Mouse (Mus musculus) embryonic fibroblast, embryonic 13.5 days (primary cell): Measurements from ENCODE around the gene Rbbp8nl. TPM values are rescaled to one million over a fixed set of nuclear protein-coding genes. Genes with fewer than 3 reads are reported as not detected.
A peak's percentile ranks its signal among the peaks of the same experiment; 100 is the strongest.

Experiments used
- H3K27ac ChIP-seq: 2 replicates; pipeline ENCODE4 v1.5.1; 2012; ENCODE audit warnings: low read length, control low read depth, inconsistent platforms; ENCODE audit not compliant: insufficient read depth
- H3K4me1 ChIP-seq: 2 replicates; pipeline ENCODE4 v1.6.1; 2011; ENCODE audit warnings: low read length; ENCODE audit not compliant: control insufficient read depth, insufficient read depth
- H3K4me3 ChIP-seq: 2 replicates; pipeline ENCODE4 v1.5.1; 2011; ENCODE audit warnings: mild to moderate bottlenecking, control low read depth, low read length; ENCODE audit not compliant: insufficient read depth
- CTCF ChIP-seq: IDR thresholded peaks from 2 replicates; pipeline ENCODE4 v1.5.1; 2011; ENCODE audit warnings: mild to moderate bottlenecking, control low read depth, low read length, moderate library complexity, borderline replicate concordance; ENCODE audit not compliant: insufficient read depth
- POLR2A ChIP-seq: IDR thresholded peaks from 2 replicates; pipeline ENCODE4 v1.6.1; 2011; ENCODE audit warnings: low read depth, mild to moderate bottlenecking, control low read depth, low read length, moderate library complexity
- polyA plus RNA-seq: library from polyadenylated mRNA; stranded (reverse); fragments of >200 nt; gene quantifications from 2 replicates; pipeline ENCODE4 v1.2.4, GENCODE M21; 2011; ENCODE audit warnings: low read depth; ENCODE audit not compliant: missing spikeins, insufficient read length

Rbbp8nl gene
- polyA plus RNA-seq, 1 experiment, result not detected

DNA sequence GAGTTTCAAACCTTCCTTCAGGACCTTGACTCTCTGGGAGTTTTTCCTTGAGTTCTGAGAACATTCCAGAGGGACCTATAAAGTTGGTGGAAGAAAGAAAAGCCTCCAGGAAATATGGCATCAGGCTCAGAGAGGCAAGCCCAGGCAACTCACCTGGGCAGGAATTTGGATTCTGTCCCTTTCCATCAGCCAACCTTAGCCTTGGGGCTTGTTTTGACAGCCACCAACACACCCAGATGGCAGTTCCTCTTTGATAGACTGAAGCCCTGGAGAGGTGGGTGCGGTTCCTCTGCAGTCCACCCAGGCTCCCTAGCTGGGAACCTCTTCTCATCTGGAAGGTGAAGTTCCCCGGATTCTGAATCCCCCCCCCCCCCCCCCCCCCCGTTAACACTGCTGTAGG, 53.2 kb downstream of the Rbbp8nl start:
- H3K4me3 ChIP-seq, result no peak overlapping the region
- peaks cover 5% of the 10 kb centered on the region; the same call in 1 of the 2 replicates for H3K4me1 ChIP-seq
- H3K27ac ChIP-seq, result no peak overlapping the region
- TF ChIP-seq POLR2A (no peak), CTCF (no peak)

DNA sequence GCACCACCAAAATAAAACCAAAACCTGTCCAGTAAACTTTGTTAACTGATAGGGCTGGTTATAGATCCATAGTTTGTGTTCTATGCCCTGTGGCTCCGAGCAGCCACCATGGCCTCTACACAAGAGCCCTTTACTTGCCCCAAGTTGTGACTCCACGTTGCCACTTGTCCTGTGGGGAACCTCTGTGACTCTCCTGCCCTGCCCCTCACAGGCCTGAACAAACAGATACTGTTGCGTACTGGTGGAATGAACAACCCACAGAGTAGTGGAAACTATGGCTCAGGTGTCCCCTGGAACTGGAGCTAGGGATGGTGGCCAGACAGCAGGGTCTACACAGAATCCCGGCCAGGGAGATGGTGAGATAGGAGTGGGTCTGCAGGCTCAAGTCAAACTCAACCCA, 53.9 kb downstream of the Rbbp8nl start:
- Histone ChIP-seq H3K4me3 (no peak overlapping the region), H3K4me1 (peaks cover 5% of the 10 kb centered on the region; the same call in 1 of the 2 replicates), H3K27ac (no peak overlapping the region)
- TF ChIP-seq POLR2A (no peak), CTCF (no peak)

DNA sequence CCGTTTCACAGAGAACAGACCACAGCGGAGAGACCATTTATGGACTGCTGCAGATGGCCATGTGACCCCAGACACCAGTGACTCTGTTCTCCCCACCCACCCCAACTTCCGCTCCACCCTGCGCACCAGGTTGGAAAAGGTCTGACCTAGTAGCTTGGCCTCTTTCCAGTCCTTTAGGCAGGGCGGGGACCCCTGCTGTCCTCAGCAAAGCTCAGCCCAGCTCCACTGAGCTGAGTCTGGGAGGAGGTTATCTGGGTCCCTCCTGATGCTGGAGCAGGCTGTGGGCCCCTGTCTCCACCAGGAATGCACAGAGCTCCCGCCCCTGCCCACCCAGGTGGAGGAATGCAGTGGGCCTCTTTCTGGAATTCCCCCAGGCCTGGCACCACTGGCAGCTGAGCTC, 54.7 kb downstream of the Rbbp8nl start:
- no peak for TF ChIP-seq POLR2A
- Histone ChIP-seq H3K27ac (no peak overlapping the region), H3K4me3 (no peak overlapping the region), H3K4me1 (peaks cover 5% of the 10 kb centered on the region; the same call in 1 of the 2 replicates)

DNA sequence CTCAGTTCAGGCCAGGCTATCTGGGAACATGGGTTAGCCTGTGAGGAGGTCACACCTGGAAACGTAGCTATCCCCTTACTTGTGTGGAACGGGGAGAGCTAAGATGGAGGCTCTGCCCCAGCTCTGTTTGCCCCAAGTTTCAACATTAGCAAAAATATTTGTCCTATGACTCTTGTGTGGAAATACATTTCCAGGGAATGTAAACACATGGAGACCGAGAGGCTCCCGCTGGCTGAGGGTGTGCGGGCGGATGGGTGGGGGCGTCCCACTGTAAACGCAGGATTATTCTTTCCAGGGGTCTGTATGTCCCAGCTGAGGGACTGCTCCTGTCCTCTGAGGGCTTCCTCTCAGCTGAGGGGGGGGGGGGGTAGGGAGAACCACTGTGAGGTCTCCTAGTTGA, 55.3 kb downstream of the Rbbp8nl start:
- Histone ChIP-seq H3K4me3 (no peak overlapping the region), H3K27ac (no peak overlapping the region), H3K4me1 (peaks cover 5% of the 10 kb centered on the region; the same call in 1 of the 2 replicates)
- no peak for TF ChIP-seq POLR2A
- no peak for TF ChIP-seq CTCF

DNA sequence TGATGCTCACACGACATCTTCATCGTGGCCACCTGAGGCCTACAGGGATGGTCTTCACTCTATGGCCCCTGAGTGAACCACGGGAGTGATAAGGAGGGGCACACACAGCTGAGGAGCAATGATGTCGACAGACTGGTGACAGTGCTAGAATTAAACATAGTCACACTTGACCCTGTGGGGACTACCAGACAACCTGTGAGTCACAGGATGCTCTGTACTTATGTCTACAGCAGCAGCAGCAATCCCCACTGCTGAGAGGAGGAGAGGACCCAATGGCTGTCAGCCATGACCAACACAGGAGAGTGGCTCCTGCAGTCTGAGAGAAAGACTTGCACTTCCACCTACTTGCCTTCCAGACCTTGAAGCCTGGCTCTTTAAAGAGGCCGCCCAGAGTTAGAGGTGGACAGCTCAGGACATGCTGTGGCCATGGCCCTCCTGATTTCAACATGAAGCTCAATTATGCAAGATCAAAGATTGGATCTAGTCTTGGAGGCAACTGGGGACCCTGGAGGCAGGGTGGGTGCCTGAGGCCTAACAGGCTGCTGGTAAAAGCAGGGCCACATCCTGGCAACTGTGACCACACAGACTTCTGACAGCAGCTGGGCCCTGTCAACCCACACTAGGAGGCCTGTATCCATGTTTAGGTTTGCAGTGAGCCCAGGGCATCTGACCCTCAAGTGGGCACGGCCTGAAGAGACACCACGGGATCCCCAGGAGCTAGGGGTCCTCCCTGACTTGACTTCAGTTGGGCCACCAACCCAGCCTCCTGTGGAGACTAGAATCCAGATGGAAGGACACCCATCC, 56.4 kb downstream of the Rbbp8nl start:
- no peak overlapping the region for H3K27ac ChIP-seq
- TF ChIP-seq POLR2A (no peak), CTCF (no peak)
- H3K4me1 ChIP-seq, result peaks cover 10% of the 10 kb centered on the region; the same call in 1 of the 2 replicates
- H3K4me3 ChIP-seq, result no peak overlapping the region

DNA sequence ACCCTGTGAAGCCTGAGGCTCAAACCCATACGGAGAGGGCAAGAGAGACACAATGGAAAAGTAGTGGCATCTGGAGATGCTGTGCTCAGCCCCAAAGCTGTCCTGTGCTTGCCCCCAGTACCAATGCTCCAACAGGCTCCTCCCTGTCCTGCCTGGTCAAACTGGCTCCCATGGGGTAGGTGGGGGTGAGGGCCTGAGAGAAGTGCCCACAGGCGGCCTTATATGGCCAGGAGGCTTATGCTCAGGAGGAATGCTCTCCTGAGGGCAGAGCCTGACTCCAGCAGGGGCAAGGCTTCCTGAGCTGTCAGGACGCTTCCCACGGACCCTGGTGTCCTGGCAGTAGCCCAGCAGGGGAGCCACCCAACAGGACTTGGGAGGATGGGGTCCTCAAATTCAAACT, 59.2 kb downstream of the Rbbp8nl start:
- TF ChIP-seq POLR2A, result no peak
- no peak for TF ChIP-seq CTCF

DNA sequence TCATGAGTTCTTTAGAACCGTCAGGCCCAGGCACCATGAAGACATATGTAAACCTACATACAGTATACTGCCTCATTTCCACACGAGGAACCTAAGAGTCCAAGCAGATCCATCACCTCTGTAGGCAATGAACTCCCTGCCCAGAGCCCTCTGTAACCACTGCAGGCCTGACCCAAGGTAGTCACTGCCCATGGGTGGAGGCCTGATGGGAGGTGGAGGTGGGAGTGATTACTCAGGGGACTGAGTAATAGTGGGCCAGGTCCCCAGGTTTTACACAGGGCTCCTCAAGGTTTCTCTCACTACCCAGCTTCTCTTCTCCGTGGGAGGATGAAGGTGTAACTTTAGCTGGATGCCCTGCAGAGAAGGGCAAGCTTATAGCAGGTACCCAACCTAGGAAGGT, 60.5 kb downstream of the Rbbp8nl start:
- TF ChIP-seq POLR2A (no peak), CTCF (no peak)
- no peak overlapping the region for H3K27ac ChIP-seq
- peaks cover 11% of the 10 kb centered on the region; the same call in 1 of the 2 replicates for H3K4me1 ChIP-seq
- H3K4me3 ChIP-seq, result no peak overlapping the region

More for the DNA sequence above, 59.2 kb downstream of the Rbbp8nl start:
- Histone ChIP-seq H3K4me1 (peaks cover 11% of the 10 kb centered on the region; the same call in 1 of the 2 replicates), H3K4me3 (no peak overlapping the region), H3K27ac (no peak overlapping the region)

DNA sequence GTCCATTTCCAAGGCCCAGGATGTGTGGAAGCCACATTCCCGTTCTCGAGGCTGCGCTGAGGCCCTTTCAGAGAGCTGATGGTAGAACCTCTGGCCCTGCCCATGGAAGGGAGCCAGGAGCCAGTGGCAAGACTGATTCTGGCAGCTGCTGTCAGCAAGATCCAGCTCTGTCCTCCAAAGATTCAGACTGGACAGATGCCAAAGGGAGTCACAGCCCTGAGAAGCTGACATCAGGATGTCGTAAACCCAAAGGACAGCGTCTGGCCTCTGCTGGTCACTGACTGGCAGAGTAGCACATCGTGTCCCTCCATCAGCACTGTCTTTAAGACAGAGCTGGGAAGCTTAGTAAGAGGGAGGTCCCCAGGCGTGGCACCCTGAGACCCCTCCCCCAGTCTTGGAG, 61.1 kb downstream of the Rbbp8nl start:
- H3K27ac ChIP-seq, result peak overlapping the region; percentile 46; the same call in 1 of the 2 replicates
- no peak overlapping the region for H3K4me3 ChIP-seq
- TF ChIP-seq POLR2A (no peak), CTCF (no peak)
- peaks cover 11% of the 10 kb centered on the region; the same call in 1 of the 2 replicates for H3K4me1 ChIP-seq

DNA sequence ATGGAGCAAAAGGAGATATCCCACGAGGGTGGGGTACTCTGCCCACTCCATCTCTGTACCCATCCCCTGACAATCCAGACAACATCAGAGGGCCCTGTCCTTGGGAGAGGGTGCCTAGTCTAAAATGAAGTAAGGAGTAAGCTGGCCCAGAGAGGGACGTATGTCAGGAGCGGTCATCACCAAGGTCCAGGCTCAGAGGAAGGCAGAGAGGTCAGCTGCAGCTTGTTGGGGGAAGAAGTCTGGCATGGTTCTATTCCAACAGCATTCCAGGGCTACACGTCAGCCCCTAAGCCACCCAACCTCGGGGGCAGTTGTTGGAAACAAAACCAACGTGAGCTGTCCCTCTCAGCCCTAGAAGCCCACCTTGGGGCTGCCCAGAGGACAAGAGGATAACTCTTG, 61.6 kb downstream of the Rbbp8nl start:
- H3K4me3 ChIP-seq, result no peak overlapping the region
- peaks cover 7% of the 10 kb centered on the region; the same call in 1 of the 2 replicates for H3K4me1 ChIP-seq
- peak overlapping the region; percentile 46 for H3K27ac ChIP-seq
- TF ChIP-seq POLR2A, result no peak
- no peak for TF ChIP-seq CTCF

Other genes with a start within 250 kb of the Rbbp8nl start
- 163 and 173 TPM in 2 replicates for gene Psma7, start 247.4 kb downstream of the Rbbp8nl start, polyA plus RNA-seq
- gene Ss18l1, start 247.4 kb downstream of the Rbbp8nl start, polyA plus RNA-seq, result 3.4 and 3.9 TPM in 2 replicates
- 11.4 and 15.2 TPM in 2 replicates for gene Mtg2, start 219.3 kb downstream of the Rbbp8nl start, polyA plus RNA-seq
- not detected in 2 replicates for gene Hrh3, start 185.4 kb downstream of the Rbbp8nl start, polyA plus RNA-seq
- gene Osbpl2, start 170.6 kb downstream of the Rbbp8nl start, polyA plus RNA-seq, result 34.0 and 39.3 TPM in 2 replicates
- gene Adrm1, start 118.4 kb downstream of the Rbbp8nl start, polyA plus RNA-seq, result 44.5 and 53.3 TPM in 2 replicates
- gene Lama5, start 64.0 kb downstream of the Rbbp8nl start, polyA plus RNA-seq, result 31.0 and 51.1 TPM in 2 replicates
- 1,138 and 1,342 TPM in 2 replicates for gene Rps21, start 32.5 kb downstream of the Rbbp8nl start, polyA plus RNA-seq
- gene Cables2, start 16.4 kb downstream of the Rbbp8nl start, polyA plus RNA-seq, result 12.5 and 13.4 TPM in 2 replicates
- not detected in 2 replicates for gene Gata5, start 44.8 kb upstream of the Rbbp8nl start, polyA plus RNA-seq
- 4.2 and 8.0 TPM in 2 replicates for gene Slco4a1, start 166.4 kb upstream of the Rbbp8nl start, polyA plus RNA-seq
- not detected in 2 replicates for gene Ntsr1, start 210.1 kb upstream of the Rbbp8nl start, polyA plus RNA-seq